Mouse (Mus musculus) induced T-regulatory cell, adult 2 months (primary cell): ENCODE measurements at regions not wholly inside any gene's neighbourhood (a gene's known extent, or its start where the extent isn't known, plus 50 kb on each side); places are given as distances from the start of the nearest gene placed in this dataset.
A peak's percentile ranks its signal among the peaks of the same experiment; 100 is the strongest.

ENCODE experiments used
- DNase-seq: peaks from one replicate; pipeline ENCODE4 v3.0.0-alpha.2; 2012; ENCODE audit warnings: low read depth

- DNase-seq = no peak
Observed at GRCm38 (mm10) chr10:118622916-118623315, 182.1 kb downstream of the Ifng start.

GRCm38 (mm10) chr10:118624368-118624767 lies 183.5 kb downstream of the Ifng start:
- no peak for DNase-seq

GRCm38 (mm10) chr10:118628000-118628399 lies 187.2 kb downstream of the Ifng start:
- DNase-seq = peak; percentile 60

GRCm38 (mm10) chr10:118629360-118630040 lies 188.7 kb downstream of the Ifng start:
- no peak for DNase-seq

- DNase-seq = no peak
Observed at GRCm38 (mm10) chr10:118631786-118632185, 190.9 kb downstream of the Ifng start.

GRCm38 (mm10) chr10:118632187-118632586 lies 191.3 kb downstream of the Ifng start:
- DNase-seq = peak; percentile 12

GRCm38 (mm10) chr10:118633429-118633828 lies 192.6 kb downstream of the Ifng start:
- peak; percentile 73 for DNase-seq

GRCm38 (mm10) chr10:118639097-118639496 lies 198.3 kb downstream of the Ifng start:
- no peak for DNase-seq

- no peak for DNase-seq
Observed at GRCm38 (mm10) chr10:118640121-118640809, 199.4 kb downstream of the Ifng start.

GRCm38 (mm10) chr10:118640810-118641427 lies 200.1 kb downstream of the Ifng start:
- no peak for DNase-seq

GRCm38 (mm10) chr10:118643622-118644021 lies 202.8 kb downstream of the Ifng start:
- peak; percentile 16 for DNase-seq

GRCm38 (mm10) chr10:118648111-118648510 lies 207.3 kb downstream of the Ifng start:
- DNase-seq = no peak

- no peak for DNase-seq
Observed at GRCm38 (mm10) chr10:118656561-118656960, 213.4 kb downstream of the Dyrk2 start.

- no peak for DNase-seq
Observed at GRCm38 (mm10) chr10:118666009-118666408, 204.0 kb downstream of the Dyrk2 start.

- DNase-seq = no peak
Observed at GRCm38 (mm10) chr10:118675816-118676465, 194.1 kb downstream of the Dyrk2 start.

GRCm38 (mm10) chr10:118678750-118679418 lies 191.1 kb downstream of the Dyrk2 start:
- DNase-seq = no peak

- DNase-seq = no peak
Observed at GRCm38 (mm10) chr10:118679507-118679906, 190.5 kb downstream of the Dyrk2 start.

- no peak for DNase-seq
Observed at GRCm38 (mm10) chr10:118680896-118681295, 189.1 kb downstream of the Dyrk2 start.

GRCm38 (mm10) chr10:118683356-118683755 lies 186.7 kb downstream of the Dyrk2 start:
- no peak for DNase-seq

- DNase-seq = no peak
Observed at GRCm38 (mm10) chr10:118699292-118699691, 170.7 kb downstream of the Dyrk2 start.

GRCm38 (mm10) chr10:118700115-118700514 lies 169.9 kb downstream of the Dyrk2 start:
- DNase-seq = no peak

GRCm38 (mm10) chr10:118706020-118706419 lies 164.0 kb downstream of the Dyrk2 start:
- no peak for DNase-seq
